Mouse (Mus musculus): ENCODE data around the gene Mllt10.

The Mllt10 gene

DNA sequence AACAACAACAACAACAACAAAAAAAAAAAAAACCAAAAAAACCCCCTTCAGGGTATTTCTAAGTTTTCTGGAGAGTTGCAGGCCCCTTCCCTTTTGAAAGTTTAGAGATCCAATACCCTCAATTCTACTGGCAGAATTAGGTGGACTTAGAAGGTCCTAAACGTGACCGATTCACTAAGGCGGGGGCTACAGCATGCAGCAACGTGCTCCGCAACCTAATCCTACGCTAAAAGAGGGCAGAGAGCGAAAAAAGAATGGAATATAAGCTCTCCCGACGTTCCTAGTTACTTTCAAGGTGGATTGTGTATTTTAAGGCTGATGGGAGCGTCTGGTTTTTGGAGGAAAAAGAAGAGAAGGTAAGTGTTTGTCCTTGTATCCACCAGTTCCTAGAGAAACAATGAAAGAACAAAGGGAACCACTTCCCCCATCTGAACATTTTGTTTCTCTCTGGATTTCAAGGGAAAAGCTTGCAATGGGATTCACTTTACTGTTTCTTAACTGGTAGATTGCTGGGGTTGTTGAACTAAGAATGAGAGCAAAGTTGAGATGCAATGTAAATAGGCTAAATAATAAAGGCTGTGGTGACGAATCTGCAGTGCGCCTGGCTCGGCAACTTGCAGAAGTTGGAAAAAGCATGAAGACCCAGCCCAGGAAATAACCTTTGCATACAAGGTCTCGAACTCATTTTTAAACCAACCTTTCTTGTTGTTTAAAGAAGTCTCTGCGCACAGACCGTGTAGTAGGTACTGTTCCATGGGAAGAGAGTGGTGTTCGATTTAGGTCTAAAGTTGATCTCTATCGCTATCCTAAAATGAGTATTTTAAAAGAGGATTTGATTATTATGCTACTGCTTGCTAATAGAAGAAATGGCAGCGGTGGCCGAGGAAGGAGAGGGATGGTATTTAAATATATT is at the start of gene Mllt10:
TSS of gene Mllt10 (plus strand) at position 222 of the 913 bp plus-strand sequence.
- no peak for DNase-seq

DNA sequence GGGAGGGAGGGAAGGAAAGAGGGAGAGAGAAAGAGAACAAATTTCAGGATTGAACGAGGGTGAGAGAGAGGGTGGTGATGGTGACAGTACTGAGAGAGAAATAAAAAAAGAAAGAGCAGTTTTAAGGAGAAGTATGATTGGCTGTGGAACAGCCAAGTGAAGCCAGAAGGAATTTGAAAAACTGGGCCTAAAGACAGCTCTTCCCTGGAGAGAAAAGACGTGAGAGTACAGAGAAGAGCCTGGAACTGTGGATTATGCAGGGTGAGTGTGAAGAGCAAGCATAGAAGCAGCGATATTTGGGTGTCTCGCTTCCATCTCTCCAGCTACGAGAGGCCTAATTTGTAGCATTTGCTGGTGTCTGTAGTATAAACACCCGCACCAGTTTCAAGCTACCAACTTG is 43.8 kb upstream of the Mllt10 start:
- no peak for DNase-seq

DNA sequence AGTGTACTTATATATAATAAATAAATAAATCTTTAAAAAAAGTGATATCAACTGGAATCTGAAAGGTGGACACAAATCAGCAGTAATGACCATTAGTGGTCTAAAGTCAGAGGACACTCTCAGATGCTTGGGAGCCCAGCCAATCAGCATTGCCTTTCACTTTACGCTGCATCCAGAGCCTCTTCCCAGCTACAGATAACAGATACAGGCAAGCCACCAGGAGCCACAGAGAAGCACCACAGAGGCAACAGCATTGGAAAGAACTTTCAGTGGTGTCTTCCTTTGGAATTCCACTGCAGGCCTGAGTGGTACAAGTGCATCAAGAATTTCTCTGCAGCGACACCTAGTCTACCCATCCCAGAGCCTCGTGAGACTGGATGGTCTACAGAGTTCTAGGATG is 42.2 kb upstream of the Mllt10 start:
- DNase-seq = no peak

DNA sequence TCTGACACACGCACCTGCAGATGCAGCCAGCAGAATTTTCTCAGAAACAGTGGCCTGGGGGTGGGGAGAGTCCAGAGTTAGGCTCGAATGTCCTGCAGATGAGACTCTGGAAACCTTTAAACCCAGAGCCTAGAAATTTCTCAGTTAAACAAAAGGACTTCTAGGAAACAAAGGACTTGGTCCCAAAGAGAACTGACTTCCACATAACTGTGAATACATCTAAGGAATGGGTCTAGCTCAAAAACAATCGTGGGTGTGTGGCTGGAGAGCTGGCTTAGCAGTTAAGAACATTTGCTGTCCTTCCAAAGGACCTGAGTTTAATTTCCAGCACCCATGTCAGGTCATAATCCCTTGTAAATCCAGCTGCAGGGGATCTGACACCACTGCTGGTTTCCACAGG is 39.5 kb upstream of the Mllt10 start:
- no peak for DNase-seq

DNA sequence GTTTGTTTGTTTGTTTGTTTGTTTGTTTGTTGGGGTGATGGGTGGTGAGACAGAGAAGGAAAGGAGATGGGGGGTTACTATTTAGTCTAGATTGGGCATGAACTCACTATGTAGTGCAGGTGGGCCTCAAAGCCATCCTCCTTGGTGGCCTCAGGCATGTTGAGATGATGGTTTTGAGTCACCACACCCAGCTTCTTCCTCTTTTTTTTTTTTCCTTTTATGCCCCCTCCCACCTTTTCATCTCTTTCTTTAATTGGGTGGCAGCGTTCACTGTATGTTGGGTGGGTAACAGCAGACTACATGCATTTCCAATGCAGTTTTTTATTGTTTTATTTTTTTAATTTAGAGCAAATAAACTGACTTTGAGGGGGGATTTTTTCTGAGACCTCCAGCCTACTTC is 38.4 kb upstream of the Mllt10 start:
- DNase-seq = no peak

DNA sequence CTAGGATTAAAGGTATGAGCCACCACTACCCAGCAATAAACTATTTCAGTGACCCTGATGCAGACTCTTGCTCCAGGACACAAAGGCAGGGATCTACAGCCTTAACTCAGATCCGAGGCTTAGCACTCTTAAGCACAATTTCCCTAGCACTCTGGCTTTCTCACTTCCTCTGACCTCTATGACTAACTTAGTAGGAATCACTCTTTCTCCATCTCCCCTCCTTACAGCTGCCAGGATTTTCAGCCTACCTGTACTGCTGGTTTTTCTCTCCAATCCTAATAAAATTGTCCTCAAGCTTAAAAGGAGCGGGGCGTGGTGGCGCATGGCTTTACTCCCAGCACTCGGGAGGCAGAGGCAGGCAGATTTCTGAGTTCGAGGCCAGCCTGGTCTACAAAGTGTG is 37.7 kb upstream of the Mllt10 start:
- no peak for DNase-seq

DNA sequence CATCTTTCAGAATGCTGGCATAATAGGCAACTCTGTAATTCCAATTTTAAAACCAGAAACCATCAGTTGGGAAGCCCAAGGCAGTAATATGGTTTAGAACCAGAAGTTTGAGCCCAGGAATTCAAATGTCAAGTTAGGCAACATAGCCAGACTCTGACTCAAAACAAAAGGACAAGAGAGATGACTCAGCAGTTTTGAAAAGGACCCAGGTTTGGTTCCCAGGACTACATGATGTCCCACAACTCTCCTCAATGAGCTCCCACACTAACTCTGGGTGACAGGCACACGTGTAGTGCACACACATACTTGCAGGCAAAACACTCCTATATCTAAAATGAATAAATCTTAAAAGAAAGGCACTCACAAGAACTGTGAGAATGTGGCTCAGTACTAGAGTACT is 35.9 kb upstream of the Mllt10 start:
- no peak for DNase-seq

DNA sequence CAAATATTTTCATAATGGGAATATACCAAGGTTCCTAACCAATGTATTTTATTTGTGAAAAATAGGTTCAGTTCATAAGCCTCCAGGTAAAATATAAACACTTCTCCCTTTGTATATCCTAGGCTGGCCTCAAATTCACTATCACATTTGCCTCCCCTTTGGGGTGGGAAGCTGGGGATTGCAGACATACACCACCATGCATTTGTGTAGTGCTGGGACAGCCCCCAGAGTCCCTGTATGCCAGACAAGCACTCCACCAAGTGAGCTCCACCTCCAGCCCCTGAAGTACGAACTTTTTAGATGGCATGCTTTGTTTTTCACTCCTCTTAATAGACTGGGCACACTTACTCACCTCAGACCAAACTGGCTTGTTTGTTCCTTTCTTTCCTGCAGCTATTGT is 32.2 kb upstream of the Mllt10 start:
- DNase-seq = no peak

DNA sequence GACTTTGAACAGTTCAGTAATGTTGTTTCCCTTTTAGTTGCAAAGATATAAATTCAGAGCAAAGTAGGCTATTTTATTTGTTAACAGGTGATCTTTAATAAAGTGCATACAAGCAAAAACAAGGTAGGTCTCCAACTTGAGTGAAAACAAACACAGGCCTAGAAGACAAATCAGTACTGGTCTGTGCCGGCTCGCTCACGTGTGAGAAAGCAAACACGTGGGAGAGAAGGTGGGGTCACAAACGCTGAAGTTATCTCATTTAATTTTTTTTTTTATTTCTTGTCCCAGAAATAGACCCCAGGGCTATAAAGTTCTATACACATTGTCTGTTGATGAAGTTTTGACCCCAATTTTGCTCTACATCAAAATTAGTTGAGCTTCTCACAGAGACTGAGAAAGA is 29.9 kb upstream of the Mllt10 start:
- no peak for DNase-seq

DNA sequence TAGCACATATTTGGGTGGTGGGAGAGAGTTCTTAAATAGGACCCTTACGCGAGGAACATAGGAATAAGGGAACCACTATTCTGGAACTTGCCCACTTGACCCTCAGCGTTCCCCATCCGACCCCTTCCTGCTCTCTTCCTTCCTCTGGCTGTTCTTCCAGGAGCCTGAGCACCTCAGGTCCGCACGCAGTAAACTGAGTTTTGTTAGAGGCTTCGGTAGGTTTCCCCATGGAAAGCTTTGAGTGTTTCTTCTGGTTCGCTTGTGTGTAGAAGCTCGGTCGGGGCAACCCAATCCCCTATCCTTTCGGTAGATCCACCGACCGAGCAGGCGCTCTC is 29.3 kb upstream of the Mllt10 start:
- no peak for DNase-seq

DNA sequence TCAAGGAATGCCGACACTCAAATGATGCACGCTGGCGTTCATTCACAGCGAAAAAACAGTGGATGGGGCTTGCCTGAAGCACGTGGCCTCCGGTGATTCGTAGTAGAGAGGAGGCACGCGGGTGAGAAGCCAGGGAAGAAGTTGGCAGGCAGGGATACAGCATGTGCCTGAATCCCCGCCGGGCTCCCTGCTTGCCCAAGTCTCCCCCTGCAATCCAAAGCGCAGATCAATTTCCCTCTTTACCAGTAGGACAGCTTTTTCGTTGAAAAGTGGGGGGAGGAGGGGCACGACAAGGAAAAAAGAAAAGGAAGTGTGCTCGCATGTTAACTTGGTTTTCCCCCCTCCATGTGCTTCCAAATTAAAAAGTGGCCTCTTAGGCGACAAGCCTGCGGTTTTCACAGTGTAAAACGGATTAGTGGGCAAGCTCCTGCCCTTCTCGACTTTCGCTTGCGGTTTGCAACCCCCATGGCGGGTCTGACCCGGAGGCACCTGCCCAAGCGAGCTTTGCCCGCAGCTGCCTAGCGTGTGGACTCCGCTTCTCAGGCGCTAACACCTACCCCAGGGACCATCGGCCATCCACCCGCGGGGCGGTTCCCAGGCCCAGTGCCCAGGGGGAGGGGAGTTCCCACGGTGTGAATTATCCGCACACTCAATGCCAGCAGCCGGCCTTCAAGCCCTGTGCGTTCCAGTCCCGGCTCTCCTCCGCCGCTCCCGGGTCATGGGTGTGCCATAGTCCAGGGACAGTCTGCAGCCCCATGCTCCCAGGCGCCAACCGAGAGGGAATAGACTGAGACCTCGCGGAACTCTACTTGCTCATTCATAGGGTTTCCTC is 28.7 kb upstream of the Mllt10 start:
- DNase-seq = peak; percentile 46

DNA sequence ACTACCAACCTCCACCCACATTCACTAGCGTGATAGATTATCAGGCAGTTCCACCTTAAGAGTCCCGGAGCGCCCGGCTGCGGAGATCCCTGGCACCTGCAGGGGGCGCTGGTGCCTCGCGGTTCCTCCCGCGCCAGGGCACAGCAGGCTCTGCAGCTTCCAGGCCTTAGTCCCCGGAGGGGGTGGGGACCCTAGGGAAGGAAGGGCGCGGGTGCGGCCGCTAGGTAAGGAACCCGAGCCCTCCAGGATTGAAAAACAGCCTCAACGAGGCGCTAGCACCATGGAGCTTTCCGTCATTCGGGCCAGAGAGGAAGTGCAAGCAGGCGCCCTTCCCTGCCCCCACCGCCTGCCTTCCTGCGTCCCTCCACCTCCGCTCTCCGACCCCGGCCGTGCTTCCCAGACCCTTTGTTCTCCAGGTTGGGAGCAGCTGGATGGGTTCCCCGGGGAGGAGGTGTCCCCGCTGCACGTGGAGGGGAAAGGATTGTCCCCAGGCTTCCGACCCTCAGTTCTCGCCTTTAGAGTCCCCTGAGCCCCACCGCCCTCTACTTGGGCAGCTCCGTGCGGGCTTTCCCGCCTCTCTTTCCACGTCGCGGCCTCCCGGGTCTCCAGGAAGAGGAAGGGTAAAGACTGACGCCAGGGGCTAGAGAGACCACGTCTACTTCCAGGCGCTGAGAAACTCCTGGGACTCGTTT is 27.4 kb upstream of the Mllt10 start:
- peak; percentile 91 for DNase-seq

DNA sequence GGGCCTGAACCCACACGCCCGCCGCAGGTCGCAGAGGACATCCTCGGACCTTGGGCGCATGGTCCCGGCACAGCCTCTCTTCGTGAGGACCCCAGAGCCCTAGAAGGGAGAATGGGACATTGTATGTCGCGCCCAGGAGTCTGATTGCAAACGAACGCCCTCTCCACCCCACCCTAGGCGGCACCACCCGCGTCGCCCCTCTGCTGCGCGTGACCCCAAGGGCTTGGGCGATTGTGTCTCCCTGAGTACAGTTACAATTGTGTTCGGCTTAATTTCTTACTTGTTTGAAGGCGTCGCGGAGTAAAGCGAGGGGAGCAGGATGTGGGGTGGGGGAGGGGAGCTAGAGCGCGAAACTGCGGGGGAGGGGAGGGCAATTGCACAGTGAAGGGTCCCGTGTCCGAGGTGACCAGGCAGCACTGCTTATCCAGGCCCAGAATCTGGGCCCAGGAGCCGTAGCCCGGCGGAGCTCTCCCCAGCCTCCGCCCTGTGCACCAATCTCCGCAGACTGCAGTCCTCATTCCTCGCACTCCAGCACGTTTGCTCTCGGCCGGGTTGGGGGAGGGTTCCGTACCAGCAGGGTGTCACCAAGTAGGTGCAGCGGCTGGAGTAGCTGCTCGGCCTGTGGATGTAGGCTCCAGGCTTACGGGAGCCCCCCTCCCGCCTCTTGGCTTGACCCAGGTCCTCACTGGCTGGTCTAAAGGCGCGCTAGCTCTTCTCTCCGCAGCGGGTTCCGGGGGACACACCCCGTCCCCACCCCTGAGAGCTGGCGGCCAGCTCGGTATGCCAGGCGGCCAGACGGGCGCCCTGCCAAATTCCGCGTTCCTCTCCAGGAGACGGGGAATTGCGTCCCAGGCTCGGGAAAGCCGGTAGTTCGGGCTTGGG is 26.7 kb upstream of the Mllt10 start:
- DNase-seq = peak; percentile 82

DNA sequence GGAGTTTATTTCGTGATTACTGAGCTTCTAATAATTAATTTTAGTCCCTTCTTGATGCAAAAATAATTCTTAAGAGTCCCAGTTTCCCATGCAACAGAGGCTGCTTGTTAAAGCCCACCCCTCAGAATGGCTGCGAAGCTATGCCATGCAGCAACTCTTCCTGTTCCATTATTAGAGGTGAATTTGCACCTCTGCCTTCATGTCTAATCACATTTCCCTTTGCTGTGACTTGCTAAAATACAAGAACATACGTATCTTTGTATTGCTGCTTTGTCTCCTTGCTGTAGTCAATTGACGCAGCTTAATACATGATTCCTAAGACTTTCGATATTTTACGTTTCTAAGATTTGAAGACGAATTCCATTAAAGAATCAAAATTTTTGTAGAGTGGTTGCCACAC is 25.4 kb upstream of the Mllt10 start:
- no peak for DNase-seq

DNA sequence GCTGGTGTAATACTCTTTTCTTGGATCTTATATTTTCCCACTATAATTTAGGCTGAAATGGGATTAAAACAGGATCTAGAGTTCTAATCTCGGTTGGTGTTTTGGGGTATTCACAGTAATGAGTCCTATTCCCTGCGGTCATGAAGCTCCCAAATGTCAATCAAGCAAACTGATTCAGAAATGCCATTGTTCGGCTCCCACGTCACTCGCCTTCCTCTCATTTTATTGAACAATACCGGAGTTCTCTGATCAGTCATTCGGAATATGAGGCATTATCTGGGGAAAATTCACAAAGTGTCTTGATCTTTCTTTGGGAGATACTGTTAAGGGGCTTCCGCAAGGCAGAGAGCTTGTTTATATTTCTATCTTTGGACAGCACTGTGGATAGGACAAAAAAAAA is 24.5 kb upstream of the Mllt10 start:
- no peak for DNase-seq

DNA sequence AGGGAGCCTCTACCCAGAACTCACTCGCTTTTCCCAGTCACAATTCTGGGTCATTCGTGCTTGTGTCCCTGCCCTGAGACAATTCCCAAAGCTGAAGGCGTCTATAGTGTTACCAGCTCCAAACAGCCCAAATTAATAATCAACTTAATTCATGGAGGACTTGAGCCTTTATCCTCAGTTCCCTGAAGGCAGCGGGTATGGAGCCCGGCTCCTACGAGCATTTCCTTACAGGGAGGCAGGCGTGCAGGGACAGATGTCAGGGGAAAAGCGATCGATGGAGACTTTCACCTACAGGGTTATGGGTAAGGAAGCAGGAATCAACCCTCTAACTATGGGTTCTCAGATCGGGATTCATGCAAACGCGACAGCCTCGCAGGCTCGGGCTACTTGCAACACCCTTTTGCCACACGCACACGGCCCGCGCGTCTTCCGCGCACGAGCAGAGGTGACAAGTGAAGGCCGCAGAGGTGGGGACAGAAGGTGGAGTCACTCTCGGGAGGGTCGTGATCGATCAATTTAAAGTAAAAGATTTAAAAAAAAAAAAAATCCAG is 23.7 kb upstream of the Mllt10 start:
- no peak for DNase-seq

DNA sequence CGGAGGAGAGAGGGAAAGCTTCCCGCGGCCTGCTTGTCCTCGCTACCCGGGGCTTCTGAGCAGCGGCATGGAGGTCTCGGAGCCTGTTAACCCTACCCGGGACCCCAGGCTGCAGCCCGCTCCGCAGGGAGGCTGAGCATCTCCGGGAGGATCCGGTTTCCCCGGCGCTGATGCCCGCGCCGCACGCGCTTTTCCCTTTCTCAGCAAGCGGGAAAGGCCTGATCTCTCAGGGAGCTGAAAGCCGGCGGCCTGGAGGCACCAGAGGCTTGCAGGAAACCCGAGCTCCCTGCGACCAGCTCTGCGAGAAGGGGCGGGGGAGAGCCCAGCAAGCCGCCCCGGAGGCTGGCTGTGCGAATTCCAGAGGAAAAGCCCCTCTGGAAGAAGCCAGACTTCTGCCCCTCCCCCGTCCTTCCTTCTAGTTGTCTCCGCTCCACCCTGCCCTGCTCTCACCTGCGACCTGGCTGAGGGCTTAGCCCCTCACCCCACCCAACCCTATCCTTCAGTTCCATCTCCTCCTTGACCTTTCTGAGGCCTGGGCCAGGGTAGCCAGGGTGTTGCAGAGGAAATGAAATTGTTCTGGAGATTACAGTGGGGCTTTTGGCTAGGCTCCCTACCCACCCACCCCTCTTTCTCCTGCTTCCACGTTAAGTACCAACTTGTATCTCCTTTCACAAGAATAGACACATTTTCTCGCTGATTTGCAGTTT is 23.1 kb upstream of the Mllt10 start:
- peak; percentile 51 for DNase-seq

DNA sequence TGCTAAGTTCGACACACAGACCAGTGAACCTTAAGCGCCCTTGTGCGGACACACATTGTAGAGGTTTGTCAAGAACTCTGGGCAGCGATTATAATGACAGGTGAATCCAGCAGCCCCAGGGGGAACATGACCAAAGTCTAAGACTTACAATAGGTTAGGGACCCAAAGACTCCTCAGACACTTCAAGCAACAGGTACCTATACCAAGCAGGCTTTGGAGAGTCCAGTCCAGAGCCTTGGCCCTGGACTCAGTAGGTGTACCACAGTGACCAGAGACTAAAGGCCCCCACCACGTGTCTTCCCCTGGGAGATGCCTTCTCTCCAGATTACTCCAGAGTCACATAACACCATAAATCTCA is 22.5 kb upstream of the Mllt10 start:
- no peak for DNase-seq

DNA sequence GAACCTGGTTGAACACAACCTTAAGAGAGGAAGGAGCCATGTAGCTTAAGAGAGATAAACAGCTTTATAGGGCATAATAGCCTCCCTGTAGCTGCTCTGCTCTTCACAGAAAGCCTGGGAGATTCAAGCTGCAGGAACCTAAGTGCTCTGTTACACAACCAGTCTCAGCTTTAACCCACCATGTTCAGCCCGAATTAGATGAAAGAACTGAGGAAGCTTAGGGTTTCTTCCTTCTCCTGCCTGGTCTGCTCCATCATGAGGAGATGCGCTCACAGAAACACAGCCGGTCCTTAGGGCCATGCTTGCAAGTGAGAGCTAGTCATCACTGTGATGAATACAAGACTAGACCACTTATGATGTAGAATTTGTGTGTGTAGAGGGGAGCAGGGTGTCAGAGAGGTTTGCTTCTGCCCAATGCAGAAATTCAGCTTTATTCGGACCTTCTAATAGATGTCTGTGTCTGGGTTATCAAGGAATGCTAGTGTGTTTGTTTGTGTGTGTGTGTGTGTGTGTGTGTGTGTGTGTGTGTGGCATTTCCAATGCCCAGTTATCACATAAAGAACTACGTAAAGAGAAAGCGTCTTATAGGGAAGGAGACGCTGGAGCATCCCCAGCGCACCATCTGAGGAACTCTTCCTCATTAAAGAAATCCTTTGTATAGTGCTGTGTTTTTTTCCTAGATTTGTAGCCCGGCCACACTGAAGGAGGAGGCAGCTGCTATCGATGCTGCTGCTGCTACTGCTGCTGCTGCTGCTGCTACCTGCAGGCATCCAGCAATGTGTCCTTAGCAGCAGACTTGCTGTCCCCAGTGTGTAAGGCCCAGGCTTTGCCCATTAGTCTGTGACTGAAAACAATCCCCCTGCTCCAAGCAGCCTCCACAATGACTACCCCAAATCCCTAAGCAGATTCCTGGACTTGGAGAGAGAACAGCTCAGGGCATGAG is 21.6 kb upstream of the Mllt10 start:
- DNase-seq = no peak
